Mouse (Mus musculus) intestine, embryonic 15.5 days (tissue): ENCODE results near the gene Jund. TPM values are rescaled to one million over a fixed set of nuclear protein-coding genes. Genes with fewer than 3 reads are reported as not detected.
A peak's percentile ranks its signal among the peaks of the same experiment; 100 is the strongest.

Experiments
- ATAC-seq: fragments of 200-750 bp; cut with Nextera tagmentation; 2 replicates; pipeline ENCODE4 v1.8.0; 2017; ENCODE audit warnings: moderate TSS enrichment, moderate library complexity
- H3K27ac ChIP-seq: fragments of 300-500 bp; sonication (generic); 2 replicates; pipeline ENCODE4 v1.5.1; 2015; ENCODE audit warnings: mild to moderate bottlenecking, inconsistent platforms
- H3K27me3 ChIP-seq: fragments of 300-500 bp; sonication (generic); replicated peaks from 2 replicates; pipeline ENCODE4 v1.6.1; 2015; ENCODE audit warnings: inconsistent platforms
- H3K36me3 ChIP-seq: fragments of 300-500 bp; sonication (generic); 2 replicates; pipeline ENCODE4 v1.6.1; 2015; ENCODE audit warnings: inconsistent platforms
- H3K4me1 ChIP-seq: fragments of 300-500 bp; sonication (generic); replicated peaks from 2 replicates; pipeline ENCODE4 v1.6.1; 2015; ENCODE audit warnings: inconsistent platforms
- H3K4me2 ChIP-seq: fragments of 300-500 bp; sonication (generic); replicated peaks from 2 replicates; pipeline ENCODE4 v1.6.1; 2015; ENCODE audit warnings: mild to moderate bottlenecking, inconsistent platforms
- H3K4me3 ChIP-seq: fragments of 300-500 bp; sonication (generic); replicated peaks from 2 replicates; pipeline ENCODE4 v1.5.1; 2015; ENCODE audit warnings: inconsistent platforms
- H3K9ac ChIP-seq: fragments of 300-500 bp; sonication (generic); 2 replicates; pipeline ENCODE4 v1.6.1; 2015; ENCODE audit warnings: inconsistent platforms
- H3K9me3 ChIP-seq: fragments of 300-500 bp; sonication (generic); 2 replicates; pipeline ENCODE4 v1.6.1; 2016; ENCODE audit warnings: inconsistent platforms
- WGBS: fragments of 180-500 bp; shearing (Covaris S2); methylation state at CpG from one replicate; pipeline ENCODE4 v1.1.7; 2015; 5-methylcytosine and 5-hydroxymethylcytosine counted together
- polyA plus RNA-seq: library from polyadenylated mRNA; unstranded; fragments of >200 nt; fragmentation: Nextera tagmentation; extraction: Ambion mirVana; gene quantifications from 2 replicates; pipeline ENCODE4 v1.2.1, GENCODE M21; 2015

Jund gene
- polyA plus RNA-seq, 1 experiment from 2014 or later = 88.8 TPM

GRCm38 (mm10) chr8:70701982-70702841 lies 3.5 kb downstream of the Jund start:
- ATAC-seq = no peak
- H3K36me3 ChIP-seq = 0 out of 2 replicates have a peak, but pooled peaks cover 7% of the 10 kb centered on the region
- no peak overlapping the region for H3K4me3 ChIP-seq
- WGBS = 68% methylated on average over 2 of the region's 2 CpGs
- H3K27ac ChIP-seq = 0 out of 2 replicates have a peak overlapping the region, but pooled peaks have one; percentile 3
- peaks cover 21% of the 10 kb centered on the region for H3K4me1 ChIP-seq
- no peaks in the 10 kb centered on the region for H3K27me3 ChIP-seq
- no peaks in the 10 kb centered on the region for H3K9me3 ChIP-seq
- H3K4me2 ChIP-seq = peak overlapping the region; percentile 70
- no peak overlapping the region for H3K9ac ChIP-seq

GRCm38 (mm10) chr8:70702842-70703182 lies 4.1 kb downstream of the Jund start:
- H3K4me2 ChIP-seq = no peak overlapping the region
- 0 out of 2 replicates have a peak, but pooled peaks cover 7% of the 10 kb centered on the region for H3K36me3 ChIP-seq
- H3K4me3 ChIP-seq = no peak overlapping the region
- 71% methylated on average over 3 of the region's 3 CpGs for WGBS
- no peaks in the 10 kb centered on the region for H3K27me3 ChIP-seq
- no peak overlapping the region for H3K27ac ChIP-seq
- no peak overlapping the region for H3K9ac ChIP-seq
- H3K4me1 ChIP-seq = peaks cover 15% of the 10 kb centered on the region
- no peak for ATAC-seq
- no peaks in the 10 kb centered on the region for H3K9me3 ChIP-seq

GRCm38 (mm10) chr8:70703287-70703686 lies 4.5 kb downstream of the Jund start, which contains the start of gene Iqcn:
Iqcn (plus strand) TSS chr8:70703457.
- no peaks in the 10 kb centered on the region for H3K27me3 ChIP-seq
- H3K27ac ChIP-seq = 0 out of 2 replicates have a peak within 1 kb of the TSS, but pooled peaks have one; percentile 3
- H3K9ac ChIP-seq = no peak within 1 kb of the TSS
- peak within 1 kb of the TSS; percentile 2 for H3K4me2 ChIP-seq
- 0 out of 2 replicates have a peak, but pooled peaks cover 7% of the 10 kb centered on the region for H3K36me3 ChIP-seq
- WGBS = 91% methylated on average over 3 of the region's 3 CpGs
- H3K4me1 ChIP-seq = peaks cover 15% of the 10 kb centered on the region
- ATAC-seq = no peak
- H3K9me3 ChIP-seq = no peaks in the 10 kb centered on the region
- no peak within 1 kb of the TSS for H3K4me3 ChIP-seq

GRCm38 (mm10) chr8:70708281-70708680 lies 9.5 kb downstream of the Jund start:
- H3K4me2 ChIP-seq = no peak overlapping the region
- 89% methylated on average over 14 of the region's 14 CpGs for WGBS
- no peak for ATAC-seq
- no peak overlapping the region for H3K27ac ChIP-seq
- H3K4me1 ChIP-seq = no peaks in the 10 kb centered on the region
- no peaks in the 10 kb centered on the region for H3K9me3 ChIP-seq
- H3K36me3 ChIP-seq = 0 out of 2 replicates have a peak, but pooled peaks cover 3% of the 10 kb centered on the region
- H3K9ac ChIP-seq = no peak overlapping the region
- no peak overlapping the region for H3K4me3 ChIP-seq
- H3K27me3 ChIP-seq = no peaks in the 10 kb centered on the region

- no peak for ATAC-seq
- H3K4me1 ChIP-seq = no peaks in the 10 kb centered on the region
- H3K4me3 ChIP-seq = no peak overlapping the region
- H3K27me3 ChIP-seq = no peaks in the 10 kb centered on the region
- 90% methylated on average over 9 of the region's 9 CpGs for WGBS
- H3K9me3 ChIP-seq = no peaks in the 10 kb centered on the region
- H3K27ac ChIP-seq = no peak overlapping the region
- H3K36me3 ChIP-seq = no peaks in the 10 kb centered on the region
- no peak overlapping the region for H3K4me2 ChIP-seq
- no peak overlapping the region for H3K9ac ChIP-seq
Measured at GRCm38 (mm10) chr8:70709794-70710193, 11.0 kb downstream of the Jund start.

- 85% methylated on average over 1 of the region's 1 CpGs for WGBS
- no peak for ATAC-seq
- no peaks in the 10 kb centered on the region for H3K9me3 ChIP-seq
Measured at GRCm38 (mm10) chr8:70710296-70710695, 11.5 kb downstream of the Jund start.

GRCm38 (mm10) chr8:70711041-70711440 lies 12.3 kb downstream of the Jund start:
- Histone ChIP-seq H3K9ac (no peak overlapping the region), H3K36me3 (no peaks in the 10 kb centered on the region), H3K4me2 (no peak overlapping the region), H3K27me3 (no peaks in the 10 kb centered on the region), H3K4me3 (no peak overlapping the region), H3K27ac (no peak overlapping the region), H3K4me1 (no peaks in the 10 kb centered on the region), H3K9me3 (no peaks in the 10 kb centered on the region)
- WGBS = 86% methylated on average over 11 of the region's 11 CpGs
- ATAC-seq = no peak

More at GRCm38 (mm10) chr8:70710296-70710695, 11.5 kb downstream of the Jund start:
- Histone ChIP-seq H3K4me1 (no peaks in the 10 kb centered on the region), H3K36me3 (no peaks in the 10 kb centered on the region), H3K4me2 (no peak overlapping the region), H3K27me3 (no peaks in the 10 kb centered on the region), H3K4me3 (no peak overlapping the region), H3K27ac (no peak overlapping the region), H3K9ac (no peak overlapping the region)

- H3K36me3 ChIP-seq = no peaks in the 10 kb centered on the region
- no peaks in the 10 kb centered on the region for H3K27me3 ChIP-seq
- H3K4me1 ChIP-seq = no peaks in the 10 kb centered on the region
- H3K9me3 ChIP-seq = no peaks in the 10 kb centered on the region
- 73% methylated on average over 7 of the region's 7 CpGs for WGBS
- no peak overlapping the region for H3K27ac ChIP-seq
- H3K9ac ChIP-seq = no peak overlapping the region
- no peak overlapping the region for H3K4me2 ChIP-seq
- no peak for ATAC-seq
- no peak overlapping the region for H3K4me3 ChIP-seq
Measured at GRCm38 (mm10) chr8:70713991-70714390, 15.2 kb downstream of the Jund start.

- no peak overlapping the region for H3K4me2 ChIP-seq
- H3K4me1 ChIP-seq = no peaks in the 10 kb centered on the region; the same call in 1 of the 2 replicates
- H3K27me3 ChIP-seq = no peaks in the 10 kb centered on the region
- H3K9me3 ChIP-seq = no peaks in the 10 kb centered on the region
- no peak overlapping the region for H3K9ac ChIP-seq
- no peaks in the 10 kb centered on the region for H3K36me3 ChIP-seq
- no peak for ATAC-seq
- 42% methylated on average over 2 of the region's 2 CpGs for WGBS
- H3K27ac ChIP-seq = no peak overlapping the region
- H3K4me3 ChIP-seq = no peak overlapping the region
Measured at GRCm38 (mm10) chr8:70715086-70715485, 16.3 kb downstream of the Jund start.

- Histone ChIP-seq H3K27me3 (no peaks in the 10 kb centered on the region), H3K4me3 (no peak overlapping the region), H3K4me1 (no peaks in the 10 kb centered on the region; the same call in 1 of the 2 replicates), H3K36me3 (no peaks in the 10 kb centered on the region), H3K9me3 (no peaks in the 10 kb centered on the region), H3K9ac (no peak overlapping the region), H3K27ac (no peak overlapping the region), H3K4me2 (no peak overlapping the region)
- ATAC-seq = no peak
- WGBS = 83% methylated on average over 40 of the region's 40 CpGs
Measured at GRCm38 (mm10) chr8:70716521-70717400, 18.0 kb downstream of the Jund start.

GRCm38 (mm10) chr8:70718297-70718696 lies 19.5 kb downstream of the Jund start, which contains the start of gene Gm3336:
Gm3336 (plus strand) TSS chr8:70718543.
- Histone ChIP-seq H3K27ac (no peak within 1 kb of the TSS), H3K27me3 (no peaks in the 10 kb centered on the region), H3K36me3 (no peaks in the 10 kb centered on the region), H3K9me3 (no peaks in the 10 kb centered on the region), H3K9ac (no peak within 1 kb of the TSS; the same call in 1 of the 2 replicates), H3K4me3 (no peak within 1 kb of the TSS), H3K4me1 (peaks cover 2% of the 10 kb centered on the region; the same call in 1 of the 2 replicates), H3K4me2 (peak within 1 kb of the TSS; percentile 41; the same call in 1 of the 2 replicates)
- 4% methylated on average over 19 of the region's 19 CpGs for WGBS
- ATAC-seq = peak; percentile 62

GRCm38 (mm10) chr8:70719796-70720270 lies 21.1 kb downstream of the Jund start:
- Histone ChIP-seq H3K9ac (no peak overlapping the region), H3K27ac (no peak overlapping the region), H3K27me3 (no peaks in the 10 kb centered on the region), H3K4me2 (no peak overlapping the region), H3K9me3 (no peaks in the 10 kb centered on the region), H3K36me3 (no peaks in the 10 kb centered on the region), H3K4me3 (no peak overlapping the region), H3K4me1 (peaks cover 3% of the 10 kb centered on the region; the same call in 1 of the 2 replicates)
- WGBS = 48% methylated on average over 9 of the region's 9 CpGs
- peak; percentile 21; the same call in 1 of the 2 replicates for ATAC-seq
